Mouse (Mus musculus) frontal cortex, postnatal 14 days (tissue): ENCODE results near the gene Zfp36l1.

Experiments
- DNase-seq, 2 experiments: peaks; one replicate each; pipeline ENCODE4 v3.0.0; 2022; ENCODE audit warnings: low spot score in 2 of 2

The Zfp36l1 gene

DNA sequence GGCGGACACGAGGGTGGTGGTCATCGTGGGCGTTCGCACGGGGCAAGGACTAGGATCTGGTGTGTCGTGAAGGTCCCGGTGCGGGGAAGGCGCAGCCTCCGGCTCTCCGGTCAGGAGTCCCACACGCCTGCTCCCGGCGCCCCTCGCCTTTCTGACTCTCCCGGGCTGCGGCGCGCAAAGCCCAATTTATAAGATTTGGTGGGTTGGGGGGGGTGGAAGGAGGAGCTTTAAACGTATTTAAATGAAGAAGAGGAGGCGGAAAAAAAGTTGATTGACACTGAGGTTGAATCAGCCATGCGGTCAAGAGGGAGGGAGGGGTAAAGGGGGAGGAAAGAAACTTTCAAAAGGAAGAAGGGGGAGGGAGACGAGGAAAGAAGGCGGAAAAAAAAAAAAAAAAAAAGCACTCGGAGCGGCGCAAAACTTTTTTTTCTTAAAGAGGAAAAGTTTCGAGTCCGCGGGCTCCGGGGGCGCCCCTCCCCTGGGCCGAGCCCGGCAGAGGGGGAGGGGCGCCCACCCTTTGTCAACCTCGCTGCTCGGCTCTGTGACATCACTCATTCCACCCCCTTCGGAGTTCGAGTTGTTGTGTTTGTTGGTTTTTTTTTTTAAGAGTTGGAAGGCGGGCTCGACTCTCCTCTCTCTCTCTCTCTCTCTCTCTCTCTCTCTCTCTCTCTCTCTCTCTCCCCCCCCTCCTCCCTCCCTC lies at the start of gene Zfp36l1:
Zfp36l1 (minus strand) TSS at position 162 of the 700 bp plus-strand sequence.
- DNase-seq, result peak; percentile 74 to 81

DNA sequence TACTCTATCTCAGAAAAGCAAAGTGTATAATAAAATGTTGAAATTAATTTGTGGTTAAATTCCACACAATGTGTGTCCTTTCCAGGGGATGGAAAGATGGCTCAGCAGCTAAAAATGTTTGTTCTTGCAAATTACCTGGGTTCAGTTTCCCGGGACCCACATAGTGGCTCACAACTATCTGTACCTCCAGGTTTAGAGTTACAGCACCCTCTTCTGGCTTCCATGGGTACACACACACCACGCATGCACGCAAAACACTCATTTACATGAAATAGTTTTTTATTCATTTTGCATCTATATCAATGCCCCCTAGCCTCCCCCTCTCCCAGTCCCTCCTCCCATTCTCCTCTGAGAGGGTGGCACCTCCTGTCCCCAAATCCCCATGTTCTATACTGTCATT lies 49.6 kb upstream of the Zfp36l1 start:
- DNase-seq, result no peak

DNA sequence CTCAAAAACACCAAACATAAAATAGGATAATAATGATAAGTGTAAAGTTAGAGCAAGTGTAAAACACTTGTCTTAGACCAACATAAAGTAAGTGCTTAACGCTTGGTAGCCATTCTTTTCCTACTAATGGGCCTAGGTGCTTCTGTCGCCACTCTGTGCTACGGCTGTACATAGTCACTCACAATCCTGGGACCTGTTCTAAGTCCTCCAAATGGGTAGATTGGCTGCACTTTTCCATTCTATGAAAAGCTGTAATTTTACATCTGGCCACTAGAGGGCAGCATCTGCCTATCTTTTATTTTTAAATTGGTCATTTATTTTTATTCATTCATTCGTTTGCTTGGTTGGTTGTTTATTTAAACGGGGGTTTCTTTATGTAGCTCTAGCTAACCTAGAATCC lies 44.9 kb upstream of the Zfp36l1 start:
- no peak for DNase-seq

DNA sequence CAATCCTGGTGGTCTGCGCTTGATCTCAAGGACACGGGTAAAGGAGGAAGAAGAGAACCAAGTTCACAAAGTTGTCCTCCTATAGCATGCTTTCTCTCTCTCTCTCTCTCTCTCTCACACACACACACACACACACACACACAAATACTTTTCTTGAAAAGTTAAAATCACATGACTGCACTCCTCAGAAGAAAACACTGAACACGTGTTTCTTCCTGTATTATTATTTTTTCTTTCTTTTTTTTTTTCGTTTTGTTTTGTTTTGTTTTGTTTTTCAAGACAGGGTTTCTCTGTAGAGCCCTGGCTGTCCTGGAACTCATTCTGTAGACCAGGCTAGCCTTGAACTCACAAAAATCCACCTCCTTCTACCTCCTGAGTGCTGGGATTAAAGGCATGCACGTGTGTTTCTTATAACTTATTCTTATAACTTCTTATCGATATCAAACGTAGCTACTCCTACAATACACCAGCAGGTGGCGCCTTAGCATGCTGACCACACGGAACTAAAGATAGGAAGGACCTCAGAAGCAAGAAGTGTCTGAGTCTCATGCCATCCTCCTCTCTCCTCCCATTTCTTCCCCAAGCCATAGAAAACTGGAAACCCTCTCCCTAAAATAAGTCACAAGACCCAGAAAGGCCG lies 41.0 kb upstream of the Zfp36l1 start:
- DNase-seq, result no peak

DNA sequence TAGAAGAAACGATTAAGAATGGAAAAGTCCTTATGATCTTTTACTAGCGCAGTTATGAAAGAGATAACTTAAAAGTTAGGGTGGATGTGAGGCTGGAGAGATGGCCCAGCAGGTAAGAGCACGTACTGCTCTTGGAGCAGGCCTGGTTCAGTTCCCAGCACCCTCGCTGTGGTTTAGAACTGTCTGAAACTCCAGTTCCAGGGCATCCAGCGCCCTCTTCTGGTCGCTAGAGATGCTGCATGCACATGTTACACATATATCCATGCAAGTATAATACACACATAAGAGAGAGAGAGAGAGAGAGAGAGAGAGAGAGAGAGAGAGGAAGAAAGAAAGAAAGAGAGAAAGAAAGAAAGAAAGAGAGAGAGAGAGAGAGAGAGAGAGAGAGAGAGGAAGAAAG lies 40.3 kb upstream of the Zfp36l1 start:
- no peak for DNase-seq

DNA sequence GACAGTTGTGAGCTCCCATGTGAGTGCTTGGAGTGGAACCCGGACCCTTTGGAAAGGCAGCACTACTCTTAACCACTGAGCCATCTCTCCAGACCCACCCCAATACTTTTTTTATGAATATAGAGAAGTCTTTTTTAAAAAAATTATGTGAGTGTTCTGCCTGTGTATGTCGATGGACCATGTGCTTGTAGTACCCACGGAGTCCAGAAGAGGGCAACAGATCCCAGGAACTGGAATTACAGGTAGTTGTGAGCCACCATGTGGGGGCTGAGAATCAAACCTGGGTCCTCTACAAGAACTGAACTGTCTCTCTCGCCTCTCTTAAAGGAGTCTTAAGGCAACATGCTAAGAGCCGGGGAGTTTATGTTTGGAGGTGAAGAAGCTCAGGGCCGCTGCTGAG lies 39.0 kb upstream of the Zfp36l1 start:
- no peak for DNase-seq

DNA sequence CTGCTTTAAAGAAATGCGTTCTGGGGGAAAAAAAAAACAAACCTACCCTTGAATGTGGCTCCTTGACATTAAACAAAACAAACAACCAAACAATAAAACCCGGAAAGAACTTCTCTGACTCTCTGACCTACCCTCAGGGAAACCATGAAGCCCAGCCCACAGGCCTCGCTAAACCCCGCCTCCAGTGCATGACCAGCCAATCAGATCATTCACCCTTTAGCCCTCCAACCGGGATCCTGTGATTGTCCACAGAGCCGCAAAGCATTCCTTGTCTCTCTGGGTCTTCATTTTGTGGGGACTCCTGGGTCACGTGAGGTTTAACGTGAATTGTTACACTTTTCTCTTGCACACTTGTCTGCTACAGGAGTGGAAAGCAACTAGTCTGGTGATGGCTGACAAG lies 37.8 kb upstream of the Zfp36l1 start:
- DNase-seq, result no peak

DNA sequence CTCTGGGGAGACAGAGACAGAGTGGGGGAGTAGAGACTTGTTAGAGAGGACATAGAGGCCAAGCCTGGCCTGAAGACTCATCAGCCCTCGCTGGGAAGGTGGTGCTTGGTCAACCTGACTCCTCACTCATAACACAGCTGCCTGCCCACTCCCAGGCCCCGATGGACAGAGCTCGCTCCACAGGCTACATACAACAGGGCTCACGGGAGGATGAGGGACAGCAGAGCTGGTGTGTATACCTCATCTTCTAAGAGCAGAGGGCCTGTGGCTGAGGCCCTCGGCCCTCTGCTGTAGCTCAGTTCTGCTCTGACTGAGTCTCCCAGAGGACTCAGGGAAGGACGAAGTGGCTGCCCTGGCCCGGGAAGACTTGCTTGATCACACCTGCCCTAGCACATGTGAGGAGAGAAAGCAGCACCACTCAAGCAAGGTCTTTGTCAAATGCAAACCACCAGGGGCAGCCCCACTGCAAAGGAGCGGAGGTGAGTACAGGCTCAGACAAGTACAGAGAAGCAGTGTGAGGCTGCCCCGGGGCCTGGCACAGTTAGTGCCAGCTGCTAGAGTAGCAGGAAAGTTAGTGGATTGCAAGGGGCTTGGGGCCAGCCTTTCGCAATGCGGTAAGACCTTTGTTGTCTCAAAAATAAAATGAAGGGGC lies 34.9 kb upstream of the Zfp36l1 start:
- no peak for DNase-seq

DNA sequence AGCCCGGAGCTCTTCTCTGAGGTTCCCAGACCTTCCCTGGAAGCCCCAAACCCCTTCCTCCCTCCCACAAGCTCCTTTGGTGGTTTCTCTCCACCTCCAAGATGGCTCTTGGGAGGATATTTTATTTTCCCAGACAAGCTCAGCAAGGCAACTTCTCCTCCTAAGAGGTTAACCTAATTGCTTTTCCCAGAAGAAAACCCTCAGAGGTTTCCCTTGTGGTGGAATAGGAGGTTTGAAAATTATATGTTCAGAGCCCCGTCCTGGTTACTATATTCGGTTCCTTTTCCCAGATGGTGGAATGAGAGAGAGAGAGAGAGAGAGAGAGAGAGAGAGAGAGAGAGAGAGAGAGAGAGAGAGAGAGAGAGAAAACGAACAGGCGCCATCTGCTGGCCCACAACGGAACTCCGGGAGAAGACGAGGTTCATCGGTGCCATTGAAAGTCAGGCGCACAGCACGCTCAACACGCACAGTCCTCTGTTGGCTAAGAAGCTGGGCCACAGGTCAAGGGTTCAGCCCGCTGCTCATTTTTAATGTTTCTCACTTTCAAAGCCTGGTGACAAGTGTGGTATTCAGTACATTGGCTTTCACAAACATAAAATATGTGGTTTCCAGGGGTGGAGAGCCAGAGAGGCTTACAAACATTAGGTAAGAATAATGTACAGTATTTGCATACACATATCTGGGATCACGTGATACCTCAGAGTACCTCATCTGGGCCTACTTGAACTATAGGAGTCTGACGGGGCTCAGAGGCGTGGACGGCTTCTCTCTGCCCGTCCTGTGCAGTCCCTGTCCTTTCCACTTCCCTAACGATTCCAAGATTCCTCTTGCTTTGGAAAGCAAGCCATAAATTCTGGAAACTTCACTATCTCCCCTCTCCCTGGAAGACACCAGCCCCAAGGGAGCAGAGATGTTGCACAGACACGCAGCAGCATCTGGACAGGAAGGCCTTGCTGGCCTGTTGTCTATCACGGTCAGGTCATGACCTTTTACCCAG lies 33.7 kb upstream of the Zfp36l1 start:
- DNase-seq, result peak in 1 of 2 experiments; percentile 54

DNA sequence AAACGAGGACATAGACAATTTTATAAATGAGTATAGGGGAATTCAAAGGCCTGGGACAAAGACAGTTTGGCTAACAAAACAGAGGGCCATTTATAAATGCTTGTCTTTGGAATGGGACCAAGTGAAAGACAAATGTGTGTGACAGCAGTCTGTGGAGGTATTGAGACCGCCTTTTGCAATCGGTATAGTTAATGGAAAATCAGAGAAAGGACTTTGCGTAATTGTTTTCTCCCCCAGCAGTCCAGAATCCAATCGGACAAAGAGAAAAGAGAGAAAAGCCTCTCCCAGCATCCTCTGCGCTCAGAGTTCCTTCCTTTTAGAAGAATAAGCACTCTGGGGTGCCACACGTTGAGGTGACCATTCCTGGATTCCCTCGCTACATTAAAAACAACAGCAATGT lies 32.6 kb upstream of the Zfp36l1 start:
- no peak for DNase-seq

DNA sequence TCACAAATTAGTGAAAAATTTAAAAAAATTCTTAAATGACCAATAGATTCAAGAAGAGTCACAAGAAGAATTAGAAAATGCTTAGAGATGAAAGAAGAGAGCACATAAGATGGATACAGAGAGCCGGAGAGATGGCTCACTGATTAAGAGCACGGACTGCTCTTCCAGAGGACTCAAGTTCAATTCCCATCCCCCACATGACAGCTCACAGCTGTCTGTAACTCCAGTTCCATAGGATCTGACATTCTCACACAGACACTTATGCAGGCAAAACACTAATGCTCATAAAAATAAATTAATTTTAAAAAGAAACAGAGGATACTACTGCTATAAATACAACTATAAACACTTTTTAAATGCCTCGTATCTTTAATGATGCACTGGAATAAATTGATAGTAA lies 32.0 kb upstream of the Zfp36l1 start:
- DNase-seq, result no peak

DNA sequence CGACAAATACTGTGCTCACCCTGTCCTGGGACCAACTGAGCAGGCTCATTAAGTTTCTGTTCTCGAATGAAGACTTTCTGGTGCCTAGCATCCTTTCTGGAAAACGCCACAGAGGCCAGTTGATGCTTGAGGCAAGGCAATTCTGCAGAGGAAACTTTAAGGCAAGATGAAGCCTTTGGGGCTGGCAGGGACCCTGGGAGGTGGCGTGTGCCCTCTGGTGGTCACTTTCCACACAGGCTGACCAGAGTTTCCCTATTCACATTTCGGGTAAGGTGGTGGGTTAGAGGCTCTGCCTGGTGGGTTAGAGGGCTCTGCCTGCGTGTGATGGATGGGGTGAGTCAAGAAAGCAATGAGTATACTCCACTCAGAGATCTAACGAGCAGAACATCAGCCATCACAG lies 28.7 kb upstream of the Zfp36l1 start:
- DNase-seq, result peak in 1 of 2 experiments; percentile 47

DNA sequence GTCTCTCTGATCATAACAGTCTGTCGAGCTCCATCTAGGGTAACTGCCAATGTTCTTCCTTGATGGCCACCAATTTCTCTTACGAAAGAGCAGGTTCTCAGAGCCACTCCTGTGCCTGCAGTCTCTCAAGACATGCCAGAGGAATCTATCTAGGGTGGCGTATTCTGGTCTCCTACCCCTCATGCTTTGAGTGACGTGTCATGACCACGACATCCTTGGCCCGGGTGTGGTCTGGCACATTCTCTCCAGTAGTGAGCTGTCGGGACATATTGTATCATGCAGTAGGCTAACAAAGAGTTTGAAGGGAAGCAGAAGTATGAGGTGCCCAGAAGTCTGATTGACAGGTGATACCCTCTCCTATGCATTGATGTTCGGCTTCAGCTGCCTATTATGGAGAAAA lies 28.2 kb upstream of the Zfp36l1 start:
- DNase-seq, result no peak

DNA sequence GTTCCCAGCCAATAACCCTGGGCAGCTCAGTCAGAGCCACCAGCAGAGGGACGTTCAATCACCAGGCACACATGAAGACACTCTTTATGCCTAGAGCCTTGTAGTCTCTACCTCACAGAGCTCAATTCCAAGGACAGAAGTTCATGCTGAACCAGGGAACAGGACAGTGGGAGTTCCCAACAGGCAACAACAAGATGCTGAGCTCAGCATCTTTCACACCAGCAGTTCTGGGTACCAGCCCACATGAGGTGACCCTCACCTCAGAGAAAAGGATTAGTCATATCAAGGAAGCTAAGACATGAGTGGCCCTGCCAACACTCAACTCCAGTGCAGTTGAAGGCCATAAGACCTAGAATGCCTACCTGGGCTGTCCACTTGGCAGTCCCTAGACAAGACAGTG lies 24.9 kb upstream of the Zfp36l1 start:
- no peak for DNase-seq

DNA sequence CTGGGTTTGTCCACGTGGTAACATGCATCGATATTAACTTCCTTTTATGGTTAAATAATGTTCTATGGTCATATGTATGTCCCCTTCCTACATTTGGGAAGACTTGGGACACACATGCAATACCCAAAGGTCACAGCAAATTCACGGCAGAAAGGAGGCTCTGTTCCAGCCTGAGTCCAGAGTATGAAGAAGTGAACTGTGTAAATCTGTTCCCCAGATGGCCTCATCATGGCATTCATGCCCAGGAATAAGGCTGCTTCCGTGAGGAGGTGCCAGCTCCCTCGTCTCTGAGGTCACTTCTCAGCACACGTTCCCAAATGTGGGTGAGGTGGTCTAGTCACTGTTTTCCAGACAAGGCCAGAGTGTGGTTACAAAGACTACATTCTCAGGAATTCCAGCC lies 24.4 kb upstream of the Zfp36l1 start:
- DNase-seq, result no peak

DNA sequence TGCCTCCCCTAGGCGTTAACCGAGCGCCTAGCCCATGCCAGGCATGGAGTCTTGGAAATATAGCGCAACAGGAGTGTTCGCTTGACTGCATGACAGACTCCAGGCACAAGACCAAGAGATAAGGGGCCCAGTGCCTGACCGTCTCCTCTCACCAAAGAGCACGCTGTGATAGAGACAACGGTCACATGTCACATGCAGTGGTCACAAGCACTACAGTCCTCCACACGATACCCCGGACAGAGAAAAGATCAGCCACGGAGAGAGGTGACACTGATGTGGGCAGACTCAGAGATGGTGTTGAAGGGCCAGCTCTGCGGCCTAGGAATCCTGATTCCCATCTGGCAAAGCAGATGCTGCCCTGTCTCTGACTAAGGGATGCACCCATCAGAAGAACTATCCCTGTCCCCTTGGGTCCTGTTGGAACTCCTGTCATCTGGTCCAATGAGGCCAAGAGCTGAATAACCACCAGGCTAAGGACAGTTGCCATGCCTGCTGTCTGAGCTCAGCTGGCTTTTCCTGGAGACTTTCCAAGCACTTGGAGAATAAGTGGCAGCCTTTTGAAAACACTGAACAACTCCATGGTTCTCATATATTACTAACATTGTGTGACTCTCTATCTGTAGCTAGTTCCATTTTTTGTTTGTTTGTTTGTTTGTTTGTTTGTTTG lies 23.6 kb upstream of the Zfp36l1 start:
- no peak for DNase-seq

DNA sequence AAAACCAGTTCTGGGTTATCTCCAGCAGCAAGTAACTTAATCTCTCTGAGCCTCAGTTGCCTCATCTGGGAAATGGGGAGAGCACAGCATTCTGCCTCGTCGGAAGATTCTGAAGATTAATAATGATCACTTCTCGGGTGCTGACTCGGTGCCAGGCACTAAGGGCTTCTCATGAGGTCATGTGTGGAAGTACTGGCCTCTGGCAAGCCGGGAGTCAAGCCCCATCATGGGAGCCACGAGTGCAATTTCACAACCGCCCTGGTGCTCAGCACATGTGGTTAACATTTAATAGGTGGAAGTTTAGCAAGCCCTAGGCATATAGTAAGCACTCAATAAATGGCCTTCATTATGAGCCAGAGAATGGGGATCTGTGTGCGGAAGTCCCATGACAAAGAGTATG lies 22.4 kb upstream of the Zfp36l1 start:
- DNase-seq, result no peak

DNA sequence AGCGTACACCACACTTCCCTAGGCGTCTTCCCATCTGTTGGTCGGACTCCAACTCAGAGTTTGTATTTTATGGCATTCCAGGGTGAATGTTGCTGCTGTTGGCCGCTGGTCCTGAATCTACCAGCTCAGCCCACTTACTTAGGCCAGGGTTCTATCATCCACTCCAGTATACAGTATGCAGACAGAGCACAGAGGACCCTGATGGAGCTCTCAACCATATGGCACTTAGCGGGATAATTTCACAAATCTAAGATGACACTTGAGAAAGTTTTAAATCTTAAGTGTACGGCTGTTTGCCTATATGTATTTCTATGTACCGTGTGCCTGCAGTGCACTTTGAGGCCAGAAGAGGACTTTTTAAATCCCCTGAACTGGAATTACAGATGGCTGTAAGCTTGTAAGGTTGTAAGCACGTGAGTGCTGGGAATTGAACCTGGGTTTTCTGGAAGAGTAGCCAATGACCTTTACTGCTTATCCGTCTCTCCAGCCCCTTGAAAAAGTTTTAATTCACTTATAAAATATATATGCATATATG lies 20.3 kb upstream of the Zfp36l1 start:
- no peak for DNase-seq

DNA sequence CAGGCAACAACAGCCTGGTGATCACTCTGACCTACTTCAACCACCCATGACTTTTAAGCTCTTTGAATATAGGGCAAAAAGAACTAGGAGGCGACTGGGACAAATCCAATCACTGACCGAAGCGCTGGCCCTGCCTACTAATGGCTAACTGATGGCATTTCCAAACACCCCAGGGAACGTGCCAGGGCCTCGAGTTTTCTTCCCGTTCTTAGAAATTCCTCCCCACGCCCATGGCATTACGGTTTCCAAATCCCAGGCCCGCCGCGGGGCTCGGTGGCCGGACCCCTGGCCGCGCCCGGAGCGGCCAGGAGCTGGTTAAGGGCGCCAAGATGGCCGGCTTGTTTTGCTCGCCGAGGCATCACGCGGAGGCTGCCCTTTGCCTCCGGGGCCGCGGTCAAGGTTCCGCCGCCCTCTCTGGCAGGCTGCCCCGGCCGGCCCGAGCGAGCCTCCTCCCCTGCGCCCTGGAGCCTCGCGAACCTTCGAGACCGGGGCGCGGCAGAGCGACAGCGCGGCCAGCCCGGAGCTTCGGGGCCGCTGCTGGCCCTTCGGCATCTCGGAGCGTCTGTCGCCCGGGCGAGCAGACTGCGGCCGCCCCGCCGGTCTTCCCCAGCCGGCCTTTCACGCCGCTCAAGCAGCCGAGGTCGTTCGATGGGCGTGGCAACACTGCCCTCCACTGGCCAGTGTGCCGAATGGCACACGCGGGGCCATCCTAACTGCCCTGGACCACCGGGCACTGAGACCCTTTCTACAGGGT lies 19.6 kb upstream of the Zfp36l1 start:
- DNase-seq, result peak; percentile 58 to 65
